Mouse (Mus musculus): ENCODE data around the gene Rab3a.

GRCm38 (mm10) chr8:70737705-70738104 is 16.8 kb upstream of the Rab3a start:
- TF ChIP-seq CTCF (IDR thresholded peaks at IDR 0.05; ENCODE audit: low read depth) (no peak), EP300 (IDR thresholded peaks at IDR 0.05; ENCODE audit: low read depth) (no peak)

Measured in liver, postnatal 0 days (tissue).